Mouse (Mus musculus): ENCODE measurements at regions not wholly inside any gene's neighbourhood (a gene's known extent, or its start where the extent isn't known, plus 50 kb on each side); places are given as distances from the start of the nearest gene placed in this dataset.

GRCm38 (mm10) chr10:16713143-16713542 is 1009.9 kb upstream of the Cited2 start:
- no peak overlapping the region for H3K9ac ChIP-seq
- ATAC-seq (no peak), DNase-seq (no peak)
- H3K27ac ChIP-seq (ENCODE audit: low read depth, low read length): no peak overlapping the region
- TF ChIP-seq CTCF (IDR thresholded peaks at IDR 0.05; ENCODE audit: low read depth): no peak
- no peak overlapping the region for H3K4me3 ChIP-seq (ENCODE audit: low read depth, low read length)
- H3K4me2 ChIP-seq (ENCODE audit: low read depth): no peak overlapping the region
- 39% methylated on average over 3 of the region's 3 CpGs for WGBS
- no peaks in the 10 kb centered on the region for H3K4me1 ChIP-seq (ENCODE audit: insufficient read depth)
- H3K27me3 ChIP-seq (ENCODE audit: insufficient read depth, low read length): no peaks in the 10 kb centered on the region
- H3K9me3 ChIP-seq (ENCODE audit: low read length): no peaks in the 10 kb centered on the region
- H3K36me3 ChIP-seq (ENCODE audit: insufficient read depth): no peaks in the 10 kb centered on the region

- no peak for ATAC-seq
- no peak for TF ChIP-seq CTCF (IDR thresholded peaks at IDR 0.05; ENCODE audit: low read depth)
- WGBS: 80% methylated on average over 4 of the region's 4 CpGs
- Histone ChIP-seq H3K4me1 (ENCODE audit: insufficient read depth) (no peaks in the 10 kb centered on the region), H3K27ac (ENCODE audit: low read depth, low read length) (no peak overlapping the region), H3K9ac (no peak overlapping the region), H3K4me2 (ENCODE audit: low read depth) (no peak overlapping the region), H3K9me3 (ENCODE audit: low read length) (no peaks in the 10 kb centered on the region), H3K27me3 (ENCODE audit: insufficient read depth, low read length) (no peaks in the 10 kb centered on the region), H3K36me3 (ENCODE audit: insufficient read depth) (no peaks in the 10 kb centered on the region), H3K4me3 (ENCODE audit: low read depth, low read length) (no peak overlapping the region)
- no peak for DNase-seq
Measured at GRCm38 (mm10) chr10:16714065-16714464, 1009.0 kb upstream of the Cited2 start.

- no peak for TF ChIP-seq CTCF (IDR thresholded peaks at IDR 0.05; ENCODE audit: low read depth)
- WGBS: 87% methylated on average over 2 of the region's 2 CpGs
- no peak overlapping the region for H3K4me2 ChIP-seq (ENCODE audit: low read depth)
Measured at GRCm38 (mm10) chr10:16714526-16714925, 1008.5 kb upstream of the Cited2 start.

GRCm38 (mm10) chr10:16742246-16742645 is 980.8 kb upstream of the Cited2 start:
- Histone ChIP-seq H3K27ac (ENCODE audit: low read depth, low read length) (no peak overlapping the region), H3K4me1 (ENCODE audit: insufficient read depth) (no peaks in the 10 kb centered on the region), H3K36me3 (ENCODE audit: insufficient read depth) (no peaks in the 10 kb centered on the region), H3K9ac (no peak overlapping the region), H3K9me3 (ENCODE audit: low read length) (no peaks in the 10 kb centered on the region), H3K4me2 (ENCODE audit: low read depth) (no peak overlapping the region), H3K4me3 (ENCODE audit: low read depth, low read length) (no peak overlapping the region), H3K27me3 (ENCODE audit: insufficient read depth, low read length) (no peaks in the 10 kb centered on the region)
- TF ChIP-seq CTCF (IDR thresholded peaks at IDR 0.05; ENCODE audit: low read depth): no peak
- ATAC-seq (no peak), DNase-seq (no peak)

More at GRCm38 (mm10) chr10:16714526-16714925, 1008.5 kb upstream of the Cited2 start:
- Histone ChIP-seq H3K27ac (ENCODE audit: low read depth, low read length) (no peak overlapping the region), H3K36me3 (ENCODE audit: insufficient read depth) (no peaks in the 10 kb centered on the region), H3K9ac (no peak overlapping the region), H3K4me1 (ENCODE audit: insufficient read depth) (no peaks in the 10 kb centered on the region), H3K4me3 (ENCODE audit: low read depth, low read length) (no peak overlapping the region), H3K9me3 (ENCODE audit: low read length) (no peaks in the 10 kb centered on the region), H3K27me3 (ENCODE audit: insufficient read depth, low read length) (no peaks in the 10 kb centered on the region)
- DNase-seq (no peak), ATAC-seq (no peak)

GRCm38 (mm10) chr10:16751546-16751945 is 971.5 kb upstream of the Cited2 start:
- DNase-seq (no peak), ATAC-seq (no peak)
- TF ChIP-seq CTCF (IDR thresholded peaks at IDR 0.05; ENCODE audit: low read depth): no peak
- no peaks in the 10 kb centered on the region for H3K36me3 ChIP-seq (ENCODE audit: insufficient read depth)
- no peak overlapping the region for H3K27ac ChIP-seq (ENCODE audit: low read depth, low read length)
- H3K4me1 ChIP-seq (ENCODE audit: insufficient read depth): no peaks in the 10 kb centered on the region
- H3K4me2 ChIP-seq (ENCODE audit: low read depth): no peak overlapping the region
- no peak overlapping the region for H3K9ac ChIP-seq
- no peaks in the 10 kb centered on the region for H3K9me3 ChIP-seq (ENCODE audit: low read length)
- no peaks in the 10 kb centered on the region for H3K27me3 ChIP-seq (ENCODE audit: insufficient read depth, low read length)
- H3K4me3 ChIP-seq (ENCODE audit: low read depth, low read length): no peak overlapping the region

GRCm38 (mm10) chr10:16789641-16790243 is 933.3 kb upstream of the Cited2 start:
- TF ChIP-seq CTCF (IDR thresholded peaks at IDR 0.05; ENCODE audit: low read depth): no peak

GRCm38 (mm10) chr10:16803978-16804377 is 919.0 kb upstream of the Cited2 start:
- no peaks in the 10 kb centered on the region for H3K4me1 ChIP-seq (ENCODE audit: insufficient read depth)
- H3K27me3 ChIP-seq (ENCODE audit: insufficient read depth, low read length): no peaks in the 10 kb centered on the region
- ATAC-seq (no peak), DNase-seq (no peak)
- 68% methylated on average over 2 of the region's 2 CpGs for WGBS
- H3K4me2 ChIP-seq (ENCODE audit: low read depth): no peak overlapping the region
- H3K9ac ChIP-seq: no peak overlapping the region
- H3K36me3 ChIP-seq (ENCODE audit: insufficient read depth): no peaks in the 10 kb centered on the region
- no peak overlapping the region for H3K4me3 ChIP-seq (ENCODE audit: low read depth, low read length)
- H3K9me3 ChIP-seq (ENCODE audit: low read length): no peaks in the 10 kb centered on the region
- TF ChIP-seq CTCF (IDR thresholded peaks at IDR 0.05; ENCODE audit: low read depth): no peak
- H3K27ac ChIP-seq (ENCODE audit: low read depth, low read length): no peak overlapping the region

More at GRCm38 (mm10) chr10:16789641-16790243, 933.3 kb upstream of the Cited2 start:
- no peaks in the 10 kb centered on the region for H3K4me1 ChIP-seq (ENCODE audit: insufficient read depth)
- no peaks in the 10 kb centered on the region for H3K36me3 ChIP-seq (ENCODE audit: insufficient read depth)
- no peak for DNase-seq
- no peaks in the 10 kb centered on the region for H3K27me3 ChIP-seq (ENCODE audit: insufficient read depth, low read length)
- H3K4me3 ChIP-seq (ENCODE audit: low read depth, low read length): no peak overlapping the region
- no peak for ATAC-seq
- 67% methylated on average over 4 of the region's 4 CpGs for WGBS
- H3K4me2 ChIP-seq (ENCODE audit: low read depth): no peak overlapping the region
- no peaks in the 10 kb centered on the region for H3K9me3 ChIP-seq (ENCODE audit: low read length)
- no peak overlapping the region for H3K9ac ChIP-seq
- H3K27ac ChIP-seq (ENCODE audit: low read depth, low read length): no peak overlapping the region

Data from forebrain, postnatal 0 days (tissue).